Mouse (Mus musculus): ENCODE data around the gene Togaram2. TPM values are rescaled to one million over a fixed set of nuclear protein-coding genes. Genes with fewer than 3 reads are reported as not detected.

Togaram2 gene
- polyA plus RNA-seq, 1 experiment: not detected

GRCm38 (mm10) chr17:71715034-71715433 lies 42.0 kb downstream of the Togaram2 start:
- Histone ChIP-seq H3K4me1 (no peaks in the 10 kb centered on the region), H3K9me3 (peaks cover 18% of the 10 kb centered on the region), H3K36me3 (replicated peaks; ENCODE audit: low read length) (no peaks in the 10 kb centered on the region), H3K4me3 (replicated peaks) (no peak overlapping the region), H3K27me3 (replicated peaks) (peaks cover 49% of the 10 kb centered on the region)
- TF ChIP-seq FLI1 (IDR thresholded peaks at IDR 0.05; ENCODE audit: low read length) (no peak), GATA1 (IDR thresholded peaks at IDR 0.05; ENCODE audit: borderline replicate concordance, low read length) (no peak)

GRCm38 (mm10) chr17:71717881-71718625 lies 45.0 kb downstream of the Togaram2 start:
- H3K4me3 ChIP-seq (replicated peaks): no peak overlapping the region
- H3K27me3 ChIP-seq (replicated peaks): peaks cover 54% of the 10 kb centered on the region
- TF ChIP-seq FLI1 (IDR thresholded peaks at IDR 0.05; ENCODE audit: low read length): no peak
- TF ChIP-seq GATA1 (IDR thresholded peaks at IDR 0.05; ENCODE audit: borderline replicate concordance, low read length): no peak
- H3K36me3 ChIP-seq (replicated peaks; ENCODE audit: low read length): no peaks in the 10 kb centered on the region
- H3K4me1 ChIP-seq: peaks cover 9% of the 10 kb centered on the region
- peaks cover 18% of the 10 kb centered on the region for H3K9me3 ChIP-seq

DNA sequence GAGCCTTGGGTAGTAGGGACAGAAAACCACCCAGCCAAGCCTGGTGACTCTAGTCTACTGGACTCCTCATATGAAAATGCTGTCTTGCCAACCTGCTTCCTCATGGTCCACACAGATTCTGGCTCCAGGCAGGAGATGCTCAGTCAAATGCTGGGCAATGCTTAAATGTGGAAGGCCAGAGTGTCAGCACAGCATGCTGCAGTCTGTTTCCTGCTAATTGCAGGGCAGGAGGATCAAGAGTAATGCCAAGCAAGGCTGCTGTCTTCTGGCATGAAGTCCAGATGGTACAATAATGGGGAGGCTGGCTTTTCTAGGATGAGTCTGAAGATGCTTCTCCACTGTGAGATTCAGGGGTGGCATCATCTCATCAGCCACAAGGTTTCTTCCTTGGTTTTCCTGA lies 47.4 kb downstream of the Togaram2 start:
- H3K9me3 ChIP-seq: peaks cover 23% of the 10 kb centered on the region
- peaks cover 9% of the 10 kb centered on the region for H3K4me1 ChIP-seq
- H3K36me3 ChIP-seq (replicated peaks; ENCODE audit: low read length): no peaks in the 10 kb centered on the region
- H3K4me3 ChIP-seq (replicated peaks): no peak overlapping the region
- H3K27me3 ChIP-seq (replicated peaks): peaks cover 60% of the 10 kb centered on the region
- TF ChIP-seq GATA1 (IDR thresholded peaks at IDR 0.05; ENCODE audit: borderline replicate concordance, low read length): no peak
- no peak for TF ChIP-seq FLI1 (IDR thresholded peaks at IDR 0.05; ENCODE audit: low read length)

- TF ChIP-seq FLI1 (IDR thresholded peaks at IDR 0.05; ENCODE audit: low read length) (no peak), GATA1 (IDR thresholded peaks at IDR 0.05; ENCODE audit: borderline replicate concordance, low read length) (no peak)
- peaks cover 9% of the 10 kb centered on the region for H3K4me1 ChIP-seq
- H3K9me3 ChIP-seq: peaks cover 21% of the 10 kb centered on the region
- H3K36me3 ChIP-seq (replicated peaks; ENCODE audit: low read length): no peaks in the 10 kb centered on the region
- peaks cover 55% of the 10 kb centered on the region for H3K27me3 ChIP-seq (replicated peaks)
- no peak overlapping the region for H3K4me3 ChIP-seq (replicated peaks)
Observed at GRCm38 (mm10) chr17:71721019-71721418, 48.0 kb downstream of the Togaram2 start.

GRCm38 (mm10) chr17:71730655-71731054 lies 57.6 kb downstream of the Togaram2 start:
- H3K4me1 ChIP-seq: no peaks in the 10 kb centered on the region
- H3K9me3 ChIP-seq: peaks cover 15% of the 10 kb centered on the region
- H3K36me3 ChIP-seq (replicated peaks; ENCODE audit: low read length): no peaks in the 10 kb centered on the region
- no peak overlapping the region for H3K4me3 ChIP-seq (replicated peaks)
- TF ChIP-seq FLI1 (IDR thresholded peaks at IDR 0.05; ENCODE audit: low read length): no peak
- TF ChIP-seq GATA1 (IDR thresholded peaks at IDR 0.05; ENCODE audit: borderline replicate concordance, low read length): no peak
- peaks cover 24% of the 10 kb centered on the region for H3K27me3 ChIP-seq (replicated peaks)

GRCm38 (mm10) chr17:71736442-71736841 lies 63.4 kb downstream of the Togaram2 start:
- no peaks in the 10 kb centered on the region for H3K4me1 ChIP-seq
- H3K4me3 ChIP-seq (replicated peaks): no peak overlapping the region
- H3K9me3 ChIP-seq: peaks cover 15% of the 10 kb centered on the region
- TF ChIP-seq GATA1 (IDR thresholded peaks at IDR 0.05; ENCODE audit: borderline replicate concordance, low read length) (no peak), FLI1 (IDR thresholded peaks at IDR 0.05; ENCODE audit: low read length) (no peak)
- H3K36me3 ChIP-seq (replicated peaks; ENCODE audit: low read length): no peaks in the 10 kb centered on the region
- H3K27me3 ChIP-seq (replicated peaks): peaks cover 3% of the 10 kb centered on the region

DNA sequence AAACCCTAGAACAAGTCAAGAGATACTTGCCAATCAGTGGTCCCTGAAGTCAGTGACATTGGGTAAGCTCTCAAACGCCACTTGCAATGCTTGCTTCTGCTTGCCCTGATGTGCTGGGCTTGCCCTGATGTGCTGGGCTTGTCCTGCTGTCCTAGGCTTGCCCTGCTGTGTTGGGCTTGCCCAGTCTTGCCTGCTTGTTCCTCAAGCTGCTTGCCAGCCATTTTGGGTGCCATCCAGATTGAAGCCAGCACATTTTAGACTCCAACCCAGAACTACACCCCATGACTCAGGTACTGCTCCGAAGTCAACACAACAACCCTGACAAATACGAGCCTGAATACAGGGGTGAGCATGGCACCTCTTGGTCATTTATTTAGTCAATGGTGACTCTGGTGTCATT lies 69.1 kb downstream of the Togaram2 start:
- Histone ChIP-seq H3K4me1 (no peaks in the 10 kb centered on the region), H3K36me3 (replicated peaks; ENCODE audit: low read length) (no peaks in the 10 kb centered on the region), H3K4me3 (replicated peaks) (no peak overlapping the region), H3K27me3 (replicated peaks) (peaks cover 2% of the 10 kb centered on the region), H3K9me3 (peaks cover 19% of the 10 kb centered on the region)
- TF ChIP-seq GATA1 (IDR thresholded peaks at IDR 0.05; ENCODE audit: borderline replicate concordance, low read length): no peak
- no peak for TF ChIP-seq FLI1 (IDR thresholded peaks at IDR 0.05; ENCODE audit: low read length)

- H3K27me3 ChIP-seq (replicated peaks): peaks cover 4% of the 10 kb centered on the region
- TF ChIP-seq FLI1 (IDR thresholded peaks at IDR 0.05; ENCODE audit: low read length) (no peak), GATA1 (IDR thresholded peaks at IDR 0.05; ENCODE audit: borderline replicate concordance, low read length) (no peak)
Observed at GRCm38 (mm10) chr17:71742935-71743334, 69.9 kb downstream of the Togaram2 start.

DNA sequence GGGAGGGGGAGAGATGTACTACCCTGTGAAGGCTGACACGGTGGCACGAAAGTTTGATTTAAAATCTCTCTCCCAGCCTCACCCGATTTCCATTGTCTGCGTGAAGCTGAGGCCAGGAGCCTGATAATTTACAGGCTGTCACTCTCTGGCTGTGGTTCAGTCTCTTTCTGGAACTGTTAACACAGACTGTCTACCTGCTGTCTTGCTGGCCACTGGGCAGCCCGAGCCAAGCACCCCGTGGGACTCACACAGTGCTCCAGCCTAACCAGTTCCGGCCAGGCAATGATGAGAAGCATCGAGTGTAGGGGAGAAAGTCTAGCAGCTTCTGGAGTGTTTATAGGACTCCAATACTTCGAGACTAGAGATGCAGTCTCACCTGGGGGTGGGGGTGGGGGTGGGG lies 73.1 kb downstream of the Togaram2 start:
- Histone ChIP-seq H3K4me3 (replicated peaks) (no peak overlapping the region), H3K36me3 (replicated peaks; ENCODE audit: low read length) (no peaks in the 10 kb centered on the region), H3K4me1 (no peaks in the 10 kb centered on the region), H3K9me3 (peaks cover 19% of the 10 kb centered on the region), H3K27me3 (replicated peaks) (peaks cover 4% of the 10 kb centered on the region)
- TF ChIP-seq GATA1 (IDR thresholded peaks at IDR 0.05; ENCODE audit: borderline replicate concordance, low read length): no peak
- no peak for TF ChIP-seq FLI1 (IDR thresholded peaks at IDR 0.05; ENCODE audit: low read length)

More at GRCm38 (mm10) chr17:71742935-71743334, 69.9 kb downstream of the Togaram2 start:
- no peaks in the 10 kb centered on the region for H3K36me3 ChIP-seq (replicated peaks; ENCODE audit: low read length)
- peaks cover 19% of the 10 kb centered on the region for H3K9me3 ChIP-seq
- no peak overlapping the region for H3K4me3 ChIP-seq (replicated peaks)
- no peaks in the 10 kb centered on the region for H3K4me1 ChIP-seq

DNA sequence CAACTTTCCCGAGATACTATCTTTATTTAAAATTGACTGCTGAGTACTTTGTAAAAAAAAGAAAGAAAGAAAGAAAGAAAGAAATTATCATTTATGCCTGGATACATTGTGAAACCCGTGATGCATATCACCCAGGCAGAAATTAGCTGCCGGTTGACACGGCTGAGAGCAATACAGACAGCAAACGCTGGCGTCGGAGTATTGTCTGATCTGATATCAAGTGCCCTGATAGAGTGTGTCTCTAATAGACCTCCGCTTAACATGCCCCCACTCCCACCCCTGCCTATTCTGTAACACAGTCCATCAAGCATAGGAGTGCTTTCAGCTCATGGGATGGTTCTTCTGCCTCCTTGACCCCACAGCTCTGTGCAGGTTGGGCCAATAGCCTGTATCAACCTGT lies 74.5 kb downstream of the Togaram2 start:
- H3K4me1 ChIP-seq: no peaks in the 10 kb centered on the region
- H3K27me3 ChIP-seq (replicated peaks): peaks cover 3% of the 10 kb centered on the region
- TF ChIP-seq GATA1 (IDR thresholded peaks at IDR 0.05; ENCODE audit: borderline replicate concordance, low read length): no peak
- TF ChIP-seq FLI1 (IDR thresholded peaks at IDR 0.05; ENCODE audit: low read length): no peak
- H3K9me3 ChIP-seq: peaks cover 22% of the 10 kb centered on the region
- H3K4me3 ChIP-seq (replicated peaks): no peak overlapping the region
- no peaks in the 10 kb centered on the region for H3K36me3 ChIP-seq (replicated peaks; ENCODE audit: low read length)

All from megakaryocyte, embryonic 14.5 days (primary cell).